Mouse (Mus musculus) NIH3T3 (cell line): ENCODE measurements at regions not wholly inside any gene's neighbourhood (a gene's known extent, or its start where the extent isn't known, plus 50 kb on each side); places are given as distances from the start of the nearest gene placed in this dataset.
A peak's percentile ranks its signal among the peaks of the same experiment; 100 is the strongest.

ENCODE experiments used
- DNase-seq: peaks from one replicate; pipeline ENCODE4 v3.0.0-alpha.2; 2012; ENCODE audit warnings: low read depth

GRCm38 (mm10) chr1:43367151-43367895 lies 77.1 kb upstream of the Nck2 start:
- peak; percentile 63 for DNase-seq

- DNase-seq = no peak
Measured at GRCm38 (mm10) chr1:43371863-43372262, 72.5 kb upstream of the Nck2 start.

- DNase-seq = no peak
Measured at GRCm38 (mm10) chr1:43374946-43375345, 69.4 kb upstream of the Nck2 start.

- no peak for DNase-seq
Measured at GRCm38 (mm10) chr1:43375851-43376250, 68.5 kb upstream of the Nck2 start.

GRCm38 (mm10) chr1:43377491-43378263 lies 66.7 kb upstream of the Nck2 start:
- no peak for DNase-seq

- DNase-seq = no peak
Measured at GRCm38 (mm10) chr1:43385008-43385407, 59.4 kb upstream of the Nck2 start.

- DNase-seq = no peak
Measured at GRCm38 (mm10) chr1:43394035-43394434, 50.3 kb upstream of the Nck2 start.
